Mouse (Mus musculus) ES-E14 (cell line): ENCODE measurements around the gene H2-T22.

ENCODE experiments used
- CHD2 ChIP-seq: IDR thresholded peaks from 2 replicates; pipeline ENCODE4 v1.6.1; 2014; ENCODE audit warnings: mild to moderate bottlenecking, low read depth, low read length, inconsistent platforms
- HCFC1 ChIP-seq: IDR thresholded peaks from 2 replicates; pipeline ENCODE4 v1.6.1; 2012; ENCODE audit warnings: low read length, inconsistent platforms, borderline replicate concordance; ENCODE audit not compliant: insufficient read depth
- MAFK ChIP-seq: IDR thresholded peaks from 2 replicates; pipeline ENCODE4 v1.6.1; 2014; ENCODE audit warnings: mild to moderate bottlenecking, low read depth, low read length, inconsistent platforms; ENCODE audit not compliant: insufficient read depth
- ZNF384 ChIP-seq: IDR thresholded peaks from 2 replicates; pipeline ENCODE4 v1.6.1; 2012; ENCODE audit warnings: low read depth, low read length, inconsistent platforms

GRCm38 (mm10) chr17:36022098-36022497 lies 20.4 kb downstream of the H2-T22 start:
- TF ChIP-seq HCFC1 = no peak
- TF ChIP-seq CHD2 = no peak
- no peak for TF ChIP-seq MAFK
- TF ChIP-seq ZNF384 = no peak
